ENCODE assay signal across 21 mouse cellular contexts in the genomic region with DNA sequence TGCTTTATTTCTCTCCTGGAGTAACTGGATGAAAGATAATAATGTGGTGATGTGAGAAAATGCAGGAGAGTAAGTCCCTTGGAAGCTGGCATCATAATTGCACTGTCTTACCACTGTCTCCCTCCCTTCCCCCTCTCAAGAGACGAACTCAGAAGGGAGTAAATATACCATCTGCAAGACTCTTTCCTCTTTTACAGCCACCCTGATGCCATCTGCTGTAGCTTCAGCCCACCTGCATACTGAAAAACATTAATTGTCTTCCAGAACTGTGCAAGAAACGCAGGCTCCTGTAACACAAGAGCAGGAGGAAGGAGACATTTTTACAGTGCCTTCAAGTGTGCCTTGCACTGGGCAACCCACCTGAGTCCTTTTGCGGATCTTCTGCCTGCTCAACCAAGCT.
A peak's percentile ranks its signal among the peaks of the same experiment; 100 is the strongest.
DNase-seq lines count a peak whose midpoint lies in the region; ATAC-seq lines count a peak whose summit lies in the region.
"Had no signal": no experiment of that assay in that cellular context is flagged by ENCODE, and none has a peak within 500 bp of the region (broad histone marks: within the 10 kb centered on the region; RNA-seq: fewer than 3 reads in every experiment).

No protein-coding gene starts in this region.

- no peaks in the 10 kb centered on the region for H3K36me3 ChIP-seq in embryonic facial prominence, embryonic 14.5 days (ENCODE audit: control insufficient read depth, insufficient read depth, low read length)
- H3K36me3 ChIP-seq in embryonic facial prominence, embryonic 10.5 days (replicated peaks), result no peaks in the 10 kb centered on the region
- H3K36me3 ChIP-seq: embryonic facial prominence, embryonic 15.5 days; hindbrain, embryonic 13.5 days; midbrain, embryonic 10.5 days; stomach, embryonic 15.5 days had no signal

- H3K9ac ChIP-seq in embryonic facial prominence, embryonic 14.5 days (ENCODE audit: low read depth, low read length), result no peak overlapping the region
- H3K9ac ChIP-seq: embryonic facial prominence, embryonic 15.5 days; hindbrain, embryonic 13.5 days; liver, postnatal 0 days; stomach, embryonic 15.5 days had no signal

- no peaks in the 10 kb centered on the region for H3K4me1 ChIP-seq in embryonic facial prominence, embryonic 14.5 days (ENCODE audit: control insufficient read depth, insufficient read depth, low read length)
- H3K4me1 ChIP-seq in embryonic facial prominence, embryonic 10.5 days, result no peaks in the 10 kb centered on the region
- H3K4me1 ChIP-seq: embryonic facial prominence, embryonic 15.5 days; hindbrain, embryonic 13.5 days; stomach, embryonic 15.5 days had no signal

- H3K9me3 ChIP-seq in embryonic facial prominence, embryonic 14.5 days (ENCODE audit: control insufficient read depth, low read length), result no peaks in the 10 kb centered on the region
- no peaks in the 10 kb centered on the region for H3K9me3 ChIP-seq in embryonic facial prominence, embryonic 10.5 days
- H3K9me3 ChIP-seq: embryonic facial prominence, embryonic 15.5 days; hindbrain, embryonic 13.5 days; midbrain, embryonic 10.5 days; stomach, embryonic 15.5 days had no signal

- no peak overlapping the region for H3K4me3 ChIP-seq in embryonic facial prominence, embryonic 14.5 days (ENCODE audit: low read depth, low read length)
- no peak overlapping the region for H3K4me3 ChIP-seq in embryonic facial prominence, embryonic 10.5 days
- H3K4me3 ChIP-seq: embryonic facial prominence, embryonic 15.5 days; hindbrain, embryonic 13.5 days; midbrain, embryonic 10.5 days; stomach, embryonic 15.5 days had no signal

- peak; percentile 9; the same call in 1 of the 2 replicates for ATAC-seq in embryonic facial prominence, embryonic 14.5 days (ENCODE audit: low read depth)
- ATAC-seq: intestine, postnatal 0 days; liver, postnatal 0 days had no signal

- intact Hi-C loops in left cerebral cortex, postnatal 25 days (cut with DNase I), result no loop called here

- no peaks in the 10 kb centered on the region for H3K27me3 ChIP-seq in embryonic facial prominence, embryonic 14.5 days (replicated peaks; ENCODE audit: control insufficient read depth, insufficient read depth, low read length)
- H3K27me3 ChIP-seq in embryonic facial prominence, embryonic 10.5 days (replicated peaks; ENCODE audit: low read depth, poor library complexity, severe bottlenecking), result no peaks in the 10 kb centered on the region
- H3K27me3 ChIP-seq: CH12.LX; embryonic facial prominence, embryonic 15.5 days; hindbrain, embryonic 13.5 days; stomach, embryonic 15.5 days had no signal

- H3K27ac ChIP-seq in embryonic facial prominence, embryonic 14.5 days (replicated peaks; ENCODE audit: low read depth, low read length), result no peak overlapping the region
- no peak overlapping the region for H3K27ac ChIP-seq in embryonic facial prominence, embryonic 10.5 days (replicated peaks)
- H3K27ac ChIP-seq: embryonic facial prominence, embryonic 15.5 days; hindbrain, embryonic 13.5 days; kidney, postnatal 0 days; midbrain, embryonic 10.5 days; stomach, embryonic 15.5 days had no signal

- H3K4me2 ChIP-seq in embryonic facial prominence, embryonic 14.5 days (ENCODE audit: low read depth, low read length), result no peak overlapping the region
- H3K4me2 ChIP-seq: embryonic facial prominence, embryonic 15.5 days; heart, embryonic 11.5 days; hindbrain, embryonic 13.5 days; stomach, embryonic 15.5 days had no signal

- WGBS in embryonic facial prominence, embryonic 14.5 days, result 66% methylated on average over 3 of the region's 3 CpGs
- 78% methylated on average over 3 of the region's 3 CpGs for WGBS in embryonic facial prominence, embryonic 10.5 days

- DNase-seq in embryonic facial prominence, embryonic 14.5 days (ENCODE audit: low spot score), result no peak
- DNase-seq in embryonic facial prominence, embryonic 10.5 days (ENCODE audit: low spot score), result no peak
- DNase-seq in layer of hippocampus, adult 18-20 months (ENCODE audit: low spot score in 2 of 2), result peak; percentile 36 to 63
- no peak for DNase-seq in layer of hippocampus, postnatal 25 days (ENCODE audit: extremely low spot score in 1 of 2, low spot score in 1 of 2)
- peak; percentile 55 to 65 for DNase-seq in frontal cortex, adult 2 months (ENCODE audit: extremely low spot score in 1 of 2, low spot score in 1 of 2)
- peak; percentile 41 to 83 for DNase-seq in left cerebral cortex, postnatal 25 days (ENCODE audit: low spot score in 2 of 2)
- no peak for DNase-seq in spleen, postnatal 10 days (ENCODE audit: low spot score in 2 of 2)
- no peak for DNase-seq in adrenal gland, postnatal 10 days
- DNase-seq: cerebellum, adult 11-12 months; heart, postnatal 14 days; liver; liver, postnatal 0 days; lung, postnatal 4 days had no signal

Comparison
In these comparisons a context has a peak if more than half of its experiments do, and no peak if none do; other contexts are left out.
1. DNase-seq: peak in layer of hippocampus, adult 18-20 months (2 of 2), frontal cortex, adult 2 months (2 of 2) and left cerebral cortex, postnatal 25 days (2 of 2); none in embryonic facial prominence, embryonic 14.5 days (single experiment), embryonic facial prominence, embryonic 10.5 days (single experiment), layer of hippocampus, postnatal 25 days (0 of 2), spleen, postnatal 10 days (0 of 2) and adrenal gland, postnatal 10 days (single experiment).